Mouse (Mus musculus): ENCODE measurements around the gene Olfr1396. TPM values are rescaled to one million over a fixed set of nuclear protein-coding genes. Genes with fewer than 3 reads are reported as not detected.

Gene Olfr1396
- not detected in 2 replicates for polyA plus RNA-seq (2015; fragmentation: Nextera tagmentation; extraction: Ambion mirVana)

GRCm38 (mm10) chr11:49114774-49115173 lies at the start of gene Olfr1396:
Olfr1396 (minus strand) TSS chr11:49114874.
- no peak within 1 kb of the TSS for H3K4me2 ChIP-seq
- no peak within 1 kb of the TSS for H3K4me3 ChIP-seq (replicated peaks)
- H3K9ac ChIP-seq, result no peak within 1 kb of the TSS
- H3K4me1 ChIP-seq (replicated peaks), result no peaks in the 10 kb centered on the region
- no peak for ATAC-seq (ENCODE audit: insufficient read depth)
- H3K27ac ChIP-seq (replicated peaks), result no peak within 1 kb of the TSS
- no peaks in the 10 kb centered on the region for H3K36me3 ChIP-seq (replicated peaks)
- no peaks in the 10 kb centered on the region for H3K9me3 ChIP-seq (replicated peaks)
- H3K27me3 ChIP-seq, result no peaks in the 10 kb centered on the region

DNA sequence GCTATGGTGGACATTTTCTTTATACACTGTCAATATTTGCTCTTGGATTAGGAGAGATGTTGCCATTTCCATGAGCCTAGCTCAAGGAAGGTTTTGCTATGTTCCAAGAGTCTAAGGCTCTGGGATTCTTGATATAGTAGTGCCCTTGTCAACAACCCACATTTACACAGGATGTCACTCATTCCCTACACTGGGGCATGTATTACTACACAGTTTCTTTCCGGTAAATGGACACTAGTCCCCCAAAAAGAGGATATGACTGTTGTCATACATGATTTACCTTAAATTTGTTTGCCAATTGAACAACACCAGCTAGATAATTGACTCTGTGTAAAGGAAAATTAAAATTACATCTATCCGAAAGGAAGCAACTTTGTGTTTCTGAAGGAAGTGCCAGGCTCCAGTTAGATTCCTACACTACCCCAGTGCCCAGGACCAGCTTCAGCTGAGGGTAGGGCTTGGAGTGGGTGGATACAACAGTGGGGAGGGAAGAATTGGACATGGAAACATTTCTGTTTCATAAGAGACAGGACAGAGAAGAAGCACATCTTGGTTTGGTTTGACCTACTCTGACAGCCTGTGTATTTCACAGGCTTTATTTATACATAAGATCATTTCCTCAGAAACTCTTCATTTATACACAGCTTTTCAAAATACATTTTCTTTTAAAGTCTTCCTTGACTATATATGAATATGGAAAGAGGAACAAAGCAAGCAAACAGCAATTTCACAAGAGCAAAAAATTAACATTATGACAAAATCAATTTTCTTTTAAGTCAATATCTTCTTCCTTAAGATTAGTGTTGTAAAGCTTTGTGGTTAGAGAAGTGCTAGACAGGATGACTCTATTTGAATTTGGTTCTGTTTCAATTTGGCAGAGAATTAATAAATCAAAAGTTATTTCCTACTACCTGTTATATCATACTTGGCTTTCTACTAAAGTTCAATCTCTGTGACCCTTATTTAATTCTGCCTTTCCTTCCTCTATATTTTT lies 42.4 kb upstream of the Olfr1396 start:
- no peak overlapping the region for H3K27ac ChIP-seq (replicated peaks)
- H3K9me3 ChIP-seq (replicated peaks), result no peaks in the 10 kb centered on the region
- no peak overlapping the region for H3K4me3 ChIP-seq (replicated peaks)
- no peak overlapping the region for H3K4me2 ChIP-seq
- no peak for ATAC-seq (ENCODE audit: insufficient read depth)
- H3K27me3 ChIP-seq, result no peaks in the 10 kb centered on the region
- no peak overlapping the region for H3K9ac ChIP-seq
- H3K36me3 ChIP-seq (replicated peaks), result no peaks in the 10 kb centered on the region
- H3K4me1 ChIP-seq (replicated peaks), result no peaks in the 10 kb centered on the region
- whole genome bisulfite sequencing (ENCODE audit: insufficient replicate concordance), result 60% methylated on average over 2 of the region's 2 CpGs

- Histone ChIP-seq H3K9me3 (replicated peaks) (no peaks in the 10 kb centered on the region), H3K4me3 (replicated peaks) (no peak within 1 kb of the TSS), H3K4me1 (replicated peaks) (no peaks in the 10 kb centered on the region), H3K27ac (replicated peaks) (no peak within 1 kb of the TSS), H3K27me3 (no peaks in the 10 kb centered on the region), H3K9ac (no peak within 1 kb of the TSS), H3K36me3 (replicated peaks) (no peaks in the 10 kb centered on the region), H3K4me2 (no peak within 1 kb of the TSS)
- WGBS (ENCODE audit: insufficient replicate concordance), result 48% methylated on average over 1 of the region's 1 CpGs
- ATAC-seq (ENCODE audit: insufficient read depth), result no peak
These were observed 39.4 kb upstream of the Olfr1396 start, which contains the start of gene Olfr1394 for GRCm38 (mm10) chr11:49154077-49154476. Olfr1394 (plus strand) TSS chr11:49154377.

- Histone ChIP-seq H3K27ac (replicated peaks) (no peak within 1 kb of the TSS), H3K36me3 (replicated peaks) (no peaks in the 10 kb centered on the region), H3K4me3 (replicated peaks) (no peak within 1 kb of the TSS), H3K9me3 (replicated peaks) (no peaks in the 10 kb centered on the region), H3K9ac (no peak within 1 kb of the TSS), H3K4me1 (replicated peaks) (no peaks in the 10 kb centered on the region), H3K4me2 (no peak within 1 kb of the TSS), H3K27me3 (no peaks in the 10 kb centered on the region)
- WGBS (ENCODE audit: insufficient replicate concordance), result 71% methylated on average over 6 of the region's 6 CpGs
- no peak for ATAC-seq (ENCODE audit: insufficient read depth)
These were observed 27.3 kb upstream of the Olfr1396 start, which contains the start of gene Olfr1395 for GRCm38 (mm10) chr11:49141974-49142373. Olfr1395 (plus strand) TSS chr11:49142274.

- WGBS (ENCODE audit: insufficient replicate concordance), result 75% methylated on average over 2 of the region's 2 CpGs
- ATAC-seq (ENCODE audit: insufficient read depth), result peak; percentile 64
- Histone ChIP-seq H3K9ac (no peak overlapping the region), H3K27me3 (no peaks in the 10 kb centered on the region), H3K4me2 (no peak overlapping the region), H3K4me1 (replicated peaks) (peaks cover 3% of the 10 kb centered on the region; the same call in 1 of the 2 replicates), H3K4me3 (replicated peaks) (no peak overlapping the region), H3K27ac (replicated peaks) (no peak overlapping the region), H3K36me3 (replicated peaks) (no peaks in the 10 kb centered on the region), H3K9me3 (replicated peaks) (no peaks in the 10 kb centered on the region)
These were observed 9.5 kb upstream of the Olfr1396 start for GRCm38 (mm10) chr11:49124169-49124568.

DNA sequence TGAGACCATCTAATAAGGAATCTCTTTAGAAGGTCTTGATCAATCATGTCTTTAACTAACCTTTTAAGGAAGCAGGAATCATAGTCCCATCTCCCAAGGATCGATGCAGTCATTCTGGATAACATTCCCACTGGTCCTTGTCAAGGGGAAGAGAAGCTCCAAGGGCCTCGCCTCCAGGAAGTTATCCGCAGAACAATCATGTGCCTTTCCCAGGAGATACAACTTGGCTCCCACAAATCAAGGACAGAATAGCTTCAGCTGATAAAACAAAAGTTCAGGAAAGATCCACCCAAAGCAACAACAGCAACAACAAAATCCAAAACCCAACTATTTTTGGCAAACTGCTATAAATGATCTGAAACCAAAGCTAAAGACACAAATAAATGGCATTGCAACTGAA lies 5.0 kb upstream of the Olfr1396 start:
- no peak overlapping the region for H3K4me3 ChIP-seq (replicated peaks)
- WGBS (ENCODE audit: insufficient replicate concordance), result 63% methylated on average over 3 of the region's 3 CpGs
- ATAC-seq (ENCODE audit: insufficient read depth), result no peak

DNA sequence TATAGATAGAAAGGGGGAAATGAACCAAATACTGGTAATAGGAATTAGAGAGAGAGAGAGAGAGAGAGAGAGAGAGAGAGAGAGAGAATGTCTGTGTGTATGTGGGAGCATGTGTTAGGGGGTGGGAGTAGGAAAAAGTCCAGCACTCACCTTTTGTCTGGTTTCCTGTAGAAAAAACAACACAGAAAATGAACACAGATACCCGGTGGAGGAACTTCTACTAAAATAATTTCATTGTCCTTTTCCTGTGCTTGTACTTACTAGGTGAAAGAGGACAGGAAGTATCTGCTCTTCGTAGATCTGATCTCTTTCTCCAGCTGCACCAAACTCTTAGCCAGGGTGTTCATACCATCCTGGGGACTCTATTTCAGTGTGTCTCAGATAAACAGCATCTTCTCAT lies 516 bp downstream of the Olfr1396 start:
- Histone ChIP-seq H3K27me3 (no peaks in the 10 kb centered on the region), H3K4me2 (no peak overlapping the region), H3K4me3 (replicated peaks) (no peak overlapping the region), H3K9me3 (replicated peaks) (no peaks in the 10 kb centered on the region), H3K36me3 (replicated peaks) (no peaks in the 10 kb centered on the region), H3K4me1 (replicated peaks) (no peaks in the 10 kb centered on the region), H3K27ac (replicated peaks) (no peak overlapping the region), H3K9ac (no peak overlapping the region)
- WGBS (ENCODE audit: insufficient replicate concordance), result 11% methylated on average over 2 of the region's 2 CpGs
- ATAC-seq (ENCODE audit: insufficient read depth), result no peak

More for the DNA sequence above, 5.0 kb upstream of the Olfr1396 start:
- H3K4me1 ChIP-seq (replicated peaks), result 0 out of 2 replicates have a peak, but pooled peaks cover 1% of the 10 kb centered on the region
- no peaks in the 10 kb centered on the region for H3K36me3 ChIP-seq (replicated peaks)
- H3K27ac ChIP-seq (replicated peaks), result no peak overlapping the region
- no peak overlapping the region for H3K4me2 ChIP-seq
- no peaks in the 10 kb centered on the region for H3K27me3 ChIP-seq
- no peak overlapping the region for H3K9ac ChIP-seq
- H3K9me3 ChIP-seq (replicated peaks), result no peaks in the 10 kb centered on the region

GRCm38 (mm10) chr11:49112624-49113219 lies 2.0 kb downstream of the Olfr1396 start:
- Histone ChIP-seq H3K36me3 (replicated peaks) (no peaks in the 10 kb centered on the region), H3K4me3 (replicated peaks) (no peak overlapping the region), H3K9ac (no peak overlapping the region), H3K27ac (replicated peaks) (no peak overlapping the region), H3K9me3 (replicated peaks) (no peaks in the 10 kb centered on the region), H3K27me3 (no peaks in the 10 kb centered on the region), H3K4me1 (replicated peaks) (no peaks in the 10 kb centered on the region), H3K4me2 (no peak overlapping the region)
- ATAC-seq (ENCODE audit: insufficient read depth), result no peak
- 70% methylated on average over 6 of the region's 6 CpGs for WGBS (ENCODE audit: insufficient replicate concordance)

- H3K9ac ChIP-seq, result no peak overlapping the region
- no peak overlapping the region for H3K4me3 ChIP-seq (replicated peaks)
- H3K4me2 ChIP-seq, result no peak overlapping the region
- no peaks in the 10 kb centered on the region for H3K27me3 ChIP-seq
- no peak overlapping the region for H3K27ac ChIP-seq (replicated peaks)
- no peaks in the 10 kb centered on the region for H3K4me1 ChIP-seq (replicated peaks)
- H3K36me3 ChIP-seq (replicated peaks), result no peaks in the 10 kb centered on the region
- no peaks in the 10 kb centered on the region for H3K9me3 ChIP-seq (replicated peaks)
- 28% methylated on average over 1 of the region's 1 CpGs for WGBS (ENCODE audit: insufficient replicate concordance)
- no peak for ATAC-seq (ENCODE audit: insufficient read depth)
These were observed 3.7 kb downstream of the Olfr1396 start for GRCm38 (mm10) chr11:49111000-49111399.

- no peak overlapping the region for H3K27ac ChIP-seq (replicated peaks)
These were observed 5.8 kb downstream of the Olfr1396 start for GRCm38 (mm10) chr11:49108833-49109232.

More at GRCm38 (mm10) chr11:49108833-49109232, 5.8 kb downstream of the Olfr1396 start:
- H3K4me3 ChIP-seq (replicated peaks), result no peak overlapping the region
- no peaks in the 10 kb centered on the region for H3K27me3 ChIP-seq
- no peak overlapping the region for H3K4me2 ChIP-seq
- no peaks in the 10 kb centered on the region for H3K9me3 ChIP-seq (replicated peaks)
- H3K36me3 ChIP-seq (replicated peaks), result no peaks in the 10 kb centered on the region
- no peak overlapping the region for H3K9ac ChIP-seq
- H3K4me1 ChIP-seq (replicated peaks), result peaks cover 5% of the 10 kb centered on the region
- ATAC-seq (ENCODE audit: insufficient read depth), result no peak
- WGBS (ENCODE audit: insufficient replicate concordance), result 35% methylated on average over 1 of the region's 1 CpGs
